ENCODE assay signal across 29 mouse cellular contexts in genomic region chr3:24118136-24118535, GRCm38 (mm10).
DNase-seq lines count a peak whose midpoint lies in the region; ATAC-seq lines count a peak whose summit lies in the region.
"Had no signal": no experiment of that assay in that cellular context is flagged by ENCODE, and none has a peak within 500 bp of the region (broad histone marks: within the 10 kb centered on the region; RNA-seq: fewer than 3 reads in every experiment).

No protein-coding gene starts in this region.

- H3K27me3 ChIP-seq in embryonic facial prominence, embryonic 10.5 days (replicated peaks; ENCODE audit: low read depth, poor library complexity, severe bottlenecking): no peaks in the 10 kb centered on the region
- H3K27me3 ChIP-seq: heart, embryonic 13.5 days; hindbrain, embryonic 15.5 days; limb, embryonic 12.5 days; liver, embryonic 15.5 days; midbrain, embryonic 12.5 days; neural tube, embryonic 12.5 days; Patski had no signal

- H3K4me3 ChIP-seq in embryonic facial prominence, embryonic 10.5 days: no peak overlapping the region
- H3K4me3 ChIP-seq: erythroblast, embryonic 14.5 days; heart, embryonic 13.5 days; hindbrain, embryonic 10.5 days; hindbrain, embryonic 15.5 days; limb, embryonic 12.5 days; liver, embryonic 15.5 days; midbrain, embryonic 12.5 days; myocyte; neural tube, embryonic 12.5 days had no signal

- no peaks in the 10 kb centered on the region for H3K9me3 ChIP-seq in embryonic facial prominence, embryonic 10.5 days
- H3K9me3 ChIP-seq: heart, embryonic 13.5 days; hindbrain, embryonic 10.5 days; hindbrain, embryonic 15.5 days; limb, embryonic 12.5 days; liver, embryonic 15.5 days; midbrain, embryonic 12.5 days; neural tube, embryonic 12.5 days had no signal

- no peak for DNase-seq in cerebellum, postnatal 4 days (ENCODE audit: low spot score in 2 of 2)
- peak; percentile 28 for DNase-seq in testis, postnatal 10 days (ENCODE audit: low spot score)
- no peak for DNase-seq in testis, postnatal 14 days (ENCODE audit: low spot score)
- DNase-seq in cerebellum, adult 9-11 months: peak; percentile 33
- peak; percentile 7 for DNase-seq in embryonic facial prominence, embryonic 10.5 days (ENCODE audit: low spot score)
- no peak for DNase-seq in heart, postnatal 10 days
- DNase-seq: adrenal gland, postnatal 36 days; forebrain, postnatal 0 days; kidney, adult 11 months; kidney, postnatal 14 days; layer of hippocampus, adult 9-11 months; lung, embryonic 14.5 days; lung, postnatal 14 days; right cerebral cortex, adult 18-20 months; spleen, adult 18-20 months; thymus, adult 2 months had no signal

- no peaks in the 10 kb centered on the region for H3K4me1 ChIP-seq in embryonic facial prominence, embryonic 10.5 days
- H3K4me1 ChIP-seq: heart, embryonic 13.5 days; hindbrain, embryonic 10.5 days; hindbrain, embryonic 15.5 days; limb, embryonic 12.5 days; liver, embryonic 15.5 days; midbrain, embryonic 12.5 days; neural tube, embryonic 12.5 days had no signal

- WGBS in embryonic facial prominence, embryonic 10.5 days: 94% methylated on average over 6 of the region's 6 CpGs

- H3K36me3 ChIP-seq in embryonic facial prominence, embryonic 10.5 days (replicated peaks): no peaks in the 10 kb centered on the region
- H3K36me3 ChIP-seq: heart, embryonic 13.5 days; hindbrain, embryonic 10.5 days; hindbrain, embryonic 15.5 days; limb, embryonic 12.5 days; liver, embryonic 15.5 days; midbrain, embryonic 12.5 days; neural tube, embryonic 12.5 days had no signal

- ATAC-seq in cerebellum, adult (ENCODE audit: insufficient number of reproducible peaks, low FRiP score, low TSS enrichment): peak; percentile 66
- no peak for ATAC-seq in CD4-positive, CD25-positive, alpha-beta regulatory T cell, adult 4 months
- ATAC-seq: forebrain, postnatal 0 days; inflammation-experienced regulatory T-cells, adult 6 months; Patski had no signal

- intact Hi-C loops in heart, postnatal 10 days (cut with DNase I): no loop called here

- H3K27ac ChIP-seq in embryonic facial prominence, embryonic 10.5 days (replicated peaks): no peak overlapping the region
- H3K27ac ChIP-seq: heart, embryonic 13.5 days; hindbrain, embryonic 10.5 days; hindbrain, embryonic 15.5 days; limb, embryonic 12.5 days; liver, embryonic 15.5 days; midbrain, embryonic 12.5 days; neural tube, embryonic 12.5 days had no signal

Comparison
In these comparisons a context has a peak if more than half of its experiments do, and no peak if none do; other contexts are left out.
1. DNase-seq: peak in testis, postnatal 10 days (single experiment), cerebellum, adult 9-11 months (single experiment) and embryonic facial prominence, embryonic 10.5 days (single experiment); none in cerebellum, postnatal 4 days (0 of 2), testis, postnatal 14 days (single experiment) and heart, postnatal 10 days (0 of 2).